Mouse (Mus musculus): Measurements from ENCODE around the gene Mrps23. TPM values are rescaled to one million over a fixed set of nuclear protein-coding genes. Genes with fewer than 3 reads are reported as not detected.

Gene Mrps23
- polyA plus RNA-seq, 1 experiment from 2014 or later = 59.4 TPM

DNA sequence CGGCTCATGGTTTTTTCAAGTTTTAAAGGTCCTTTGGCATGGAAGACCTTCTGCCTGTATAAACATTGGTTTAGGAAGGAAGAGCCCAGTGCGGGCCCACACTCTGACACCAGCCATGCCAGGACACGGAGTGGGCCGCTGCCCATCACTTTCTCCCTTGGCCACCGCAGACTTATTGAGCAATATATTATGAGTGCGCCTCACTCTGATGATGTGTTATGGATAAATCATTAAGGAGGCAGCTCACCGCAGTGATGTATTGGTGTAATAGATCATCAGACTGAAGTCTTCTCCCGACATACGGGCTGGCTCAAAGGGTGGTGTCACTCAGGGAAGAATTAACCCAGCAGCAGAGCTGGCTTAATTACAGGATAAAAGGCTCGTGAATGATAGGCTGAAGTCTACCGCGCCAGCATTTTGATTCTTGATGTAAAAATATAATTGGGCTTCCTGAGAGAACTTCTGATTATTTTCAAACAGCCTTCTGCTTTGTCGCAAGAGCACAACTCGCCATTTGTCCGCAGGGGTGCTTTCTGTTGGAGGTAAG lies 17.8 kb downstream of the Mrps23 start:
- no peaks in the 10 kb centered on the region for H3K4me1 ChIP-seq (ENCODE audit: control insufficient read depth, insufficient read depth, low read length)
- no peak for DNase-seq (ENCODE audit: low spot score)
- WGBS = 87% methylated on average over 15 of the region's 15 CpGs

DNA sequence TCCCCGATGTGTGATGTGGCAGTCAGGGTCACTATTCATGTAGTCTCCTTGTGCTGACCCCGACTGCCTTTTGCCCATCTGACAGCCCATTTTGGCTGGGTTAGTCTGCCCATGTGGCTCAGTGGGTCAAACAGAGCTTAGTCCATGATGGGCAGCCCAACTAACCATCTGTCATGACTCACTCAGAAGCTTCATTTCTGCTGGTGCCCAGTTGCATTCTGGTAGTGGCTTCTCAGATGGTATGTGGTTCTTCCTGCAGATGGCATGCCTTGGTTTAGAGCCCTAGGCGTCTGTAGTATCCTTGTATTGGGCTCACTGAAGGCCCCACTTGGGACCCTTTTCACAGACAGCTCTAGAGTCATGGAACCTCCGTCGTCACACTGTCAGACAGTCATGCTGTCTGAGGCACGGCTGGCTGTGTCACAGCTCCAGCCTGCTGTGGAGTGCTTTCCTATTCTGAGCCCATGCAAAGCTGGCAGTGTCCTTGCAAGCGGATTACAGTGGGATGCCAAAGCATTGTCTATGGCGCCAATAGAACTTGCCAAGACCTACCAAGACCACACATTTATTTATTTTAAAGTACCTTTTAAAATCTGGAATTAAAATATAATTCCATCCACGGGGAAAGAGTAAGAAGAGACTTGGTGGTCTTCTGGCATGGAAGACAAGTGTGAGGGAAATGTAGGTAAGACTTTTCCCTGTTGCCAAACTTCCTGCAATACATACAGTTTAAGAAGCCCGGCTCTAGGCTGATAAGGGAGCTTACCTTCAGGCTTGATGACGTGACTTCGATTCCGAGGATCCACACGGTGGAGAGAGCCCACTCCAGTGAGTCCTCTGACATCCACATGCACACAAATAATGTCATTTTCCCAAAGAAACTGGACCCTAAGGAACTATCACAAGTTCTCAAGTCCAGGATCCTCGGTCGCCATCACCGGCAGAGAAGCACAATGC lies 23.1 kb downstream of the Mrps23 start:
- H3K27ac ChIP-seq (replicated peaks; ENCODE audit: low read depth, low read length) = no peak overlapping the region
- ATAC-seq (ENCODE audit: low read depth) (no peak), DNase-seq (ENCODE audit: low spot score) (no peak)
- no peak overlapping the region for H3K4me2 ChIP-seq (ENCODE audit: low read depth, low read length)
- no peaks in the 10 kb centered on the region for H3K27me3 ChIP-seq (replicated peaks; ENCODE audit: control insufficient read depth, insufficient read depth, low read length)
- 90% methylated on average over 17 of the region's 17 CpGs for WGBS
- H3K4me3 ChIP-seq (ENCODE audit: low read depth, low read length) = no peak overlapping the region
- no peaks in the 10 kb centered on the region for H3K4me1 ChIP-seq (ENCODE audit: control insufficient read depth, insufficient read depth, low read length)
- H3K36me3 ChIP-seq (ENCODE audit: control insufficient read depth, insufficient read depth, low read length) = no peaks in the 10 kb centered on the region
- H3K9ac ChIP-seq (ENCODE audit: low read depth, low read length) = no peak overlapping the region
- H3K9me3 ChIP-seq (ENCODE audit: control insufficient read depth, low read length) = no peaks in the 10 kb centered on the region

More for the DNA sequence above, 17.8 kb downstream of the Mrps23 start:
- no peak overlapping the region for H3K4me2 ChIP-seq (ENCODE audit: low read depth, low read length)
- H3K36me3 ChIP-seq (ENCODE audit: control insufficient read depth, insufficient read depth, low read length) = no peaks in the 10 kb centered on the region
- ATAC-seq (ENCODE audit: low read depth) = no peak
- no peak overlapping the region for H3K9ac ChIP-seq (ENCODE audit: low read depth, low read length)
- no peak overlapping the region for H3K27ac ChIP-seq (replicated peaks; ENCODE audit: low read depth, low read length)
- no peaks in the 10 kb centered on the region for H3K27me3 ChIP-seq (replicated peaks; ENCODE audit: control insufficient read depth, insufficient read depth, low read length)
- H3K4me3 ChIP-seq (ENCODE audit: low read depth, low read length) = no peak overlapping the region
- no peaks in the 10 kb centered on the region for H3K9me3 ChIP-seq (ENCODE audit: control insufficient read depth, low read length)

DNA sequence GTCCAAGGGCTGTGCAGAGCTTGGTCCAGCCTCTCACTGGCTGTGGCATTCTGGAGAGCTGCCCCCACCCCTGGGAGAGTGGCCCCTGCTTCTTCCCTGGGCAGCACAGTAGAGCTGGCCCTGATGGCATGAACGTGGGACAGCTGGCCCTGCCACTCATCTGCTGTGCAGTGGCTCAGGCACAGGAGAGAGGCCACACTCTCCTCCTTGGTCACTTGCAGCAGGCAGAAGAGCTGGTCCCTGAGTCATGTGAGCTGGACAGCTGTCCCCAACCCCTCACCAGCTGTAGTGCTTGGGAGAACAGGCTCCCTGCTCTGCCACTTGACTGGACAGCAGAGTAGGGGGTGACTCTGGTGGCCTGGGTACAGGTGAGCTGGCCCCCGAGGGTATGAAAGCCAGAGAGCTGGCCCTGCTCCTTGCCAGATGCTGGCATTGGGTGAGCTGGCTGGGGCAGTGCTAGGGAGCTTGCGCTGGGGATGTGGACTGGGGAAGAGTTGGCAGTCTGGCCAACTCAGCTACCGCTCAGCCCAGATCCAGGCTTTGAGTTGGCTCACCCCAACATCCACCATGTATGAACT lies 27.1 kb downstream of the Mrps23 start:
- Histone ChIP-seq H3K9me3 (ENCODE audit: control insufficient read depth, low read length) (no peaks in the 10 kb centered on the region), H3K4me3 (ENCODE audit: low read depth, low read length) (no peak overlapping the region), H3K27ac (replicated peaks; ENCODE audit: low read depth, low read length) (no peak overlapping the region), H3K36me3 (ENCODE audit: control insufficient read depth, insufficient read depth, low read length) (no peaks in the 10 kb centered on the region), H3K4me2 (ENCODE audit: low read depth, low read length) (no peak overlapping the region), H3K27me3 (replicated peaks; ENCODE audit: control insufficient read depth, insufficient read depth, low read length) (no peaks in the 10 kb centered on the region), H3K9ac (ENCODE audit: low read depth, low read length) (no peak overlapping the region), H3K4me1 (ENCODE audit: control insufficient read depth, insufficient read depth, low read length) (peaks cover 31% of the 10 kb centered on the region)
- 72% methylated on average over 4 of the region's 4 CpGs for WGBS
- peak; percentile 30; the same call in 1 of the 2 replicates for ATAC-seq (ENCODE audit: low read depth)
- DNase-seq (ENCODE audit: low spot score) = peak; percentile 68

DNA sequence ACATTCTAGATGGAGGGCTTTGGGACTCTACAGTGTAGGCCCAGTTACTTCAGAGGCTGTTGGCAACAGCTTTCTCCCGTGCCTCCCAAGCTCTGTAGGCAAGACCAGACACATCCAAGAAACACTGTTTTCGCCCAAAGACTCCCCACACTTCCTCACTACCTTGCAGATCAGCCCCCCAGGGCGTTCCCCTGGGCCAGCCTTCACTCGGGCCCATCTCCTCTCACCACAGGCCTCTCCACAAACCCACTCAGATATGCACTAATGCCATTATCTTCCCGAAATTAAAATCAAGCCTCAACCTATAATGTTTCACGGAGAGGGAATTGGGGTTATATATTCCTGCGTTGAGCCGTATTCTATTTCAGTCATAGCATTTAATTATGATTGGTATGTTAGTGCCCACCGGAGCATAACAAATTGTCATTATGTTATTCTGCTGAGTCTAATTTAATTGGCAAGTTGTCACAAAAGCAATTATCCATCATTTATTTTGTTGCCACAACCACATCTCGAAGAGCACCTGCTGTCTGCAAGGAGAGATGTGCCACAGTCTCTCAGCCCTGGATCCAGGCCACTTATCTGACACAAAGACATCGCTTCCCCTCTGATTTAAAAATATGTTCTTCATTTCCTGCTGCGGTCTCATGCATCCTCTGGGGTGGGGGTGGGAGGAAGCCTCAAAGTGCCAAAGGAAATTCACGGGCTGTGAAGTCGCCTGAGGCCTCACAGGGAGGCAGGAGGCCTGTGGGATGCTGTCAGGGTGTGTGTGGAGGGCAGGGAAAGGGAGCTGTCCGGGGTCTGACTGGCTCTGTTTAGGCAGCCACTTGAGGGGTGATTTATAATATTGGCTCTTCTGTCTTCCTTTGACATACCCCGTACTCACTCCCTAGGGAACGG lies 29.6 kb downstream of the Mrps23 start:
- Histone ChIP-seq H3K4me3 (ENCODE audit: low read depth, low read length) (no peak overlapping the region), H3K4me1 (ENCODE audit: control insufficient read depth, insufficient read depth, low read length) (peaks cover 31% of the 10 kb centered on the region), H3K9ac (ENCODE audit: low read depth, low read length) (no peak overlapping the region), H3K36me3 (ENCODE audit: control insufficient read depth, insufficient read depth, low read length) (no peaks in the 10 kb centered on the region), H3K27ac (replicated peaks; ENCODE audit: low read depth, low read length) (no peak overlapping the region; the same call in 1 of the 2 replicates), H3K27me3 (replicated peaks; ENCODE audit: control insufficient read depth, insufficient read depth, low read length) (no peaks in the 10 kb centered on the region), H3K4me2 (ENCODE audit: low read depth, low read length) (no peak overlapping the region), H3K9me3 (ENCODE audit: control insufficient read depth, low read length) (no peaks in the 10 kb centered on the region)
- WGBS = 25% methylated on average over 17 of the region's 17 CpGs
- peak; percentile 80 for DNase-seq (ENCODE audit: low spot score)
- ATAC-seq (ENCODE audit: low read depth) = peak; percentile 71; the same call in 1 of the 2 replicates

DNA sequence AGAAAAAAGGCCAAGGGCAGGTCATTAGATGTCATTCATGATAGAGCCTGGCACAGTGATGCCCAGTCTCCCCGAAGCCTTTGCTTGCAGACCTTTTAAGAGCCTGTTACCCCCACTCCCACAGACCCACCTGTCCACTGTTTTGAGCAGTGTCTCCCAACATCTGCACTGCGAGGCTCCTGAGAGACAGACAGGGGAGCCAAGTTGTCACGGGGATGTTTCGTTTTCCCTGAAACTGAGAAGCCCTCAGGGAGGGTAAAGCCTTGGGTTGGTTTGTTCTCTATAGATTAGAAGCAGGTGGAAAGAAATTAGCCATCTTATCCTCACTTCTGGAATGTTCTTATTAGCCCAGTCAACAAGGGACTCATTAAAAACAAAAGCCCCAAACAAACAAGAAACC lies 30.6 kb downstream of the Mrps23 start:
- peak overlapping the region; percentile 34 for H3K4me2 ChIP-seq (ENCODE audit: low read depth, low read length)
- H3K27ac ChIP-seq (replicated peaks; ENCODE audit: low read depth, low read length) = no peak overlapping the region
- ATAC-seq (ENCODE audit: low read depth) = no peak

DNA sequence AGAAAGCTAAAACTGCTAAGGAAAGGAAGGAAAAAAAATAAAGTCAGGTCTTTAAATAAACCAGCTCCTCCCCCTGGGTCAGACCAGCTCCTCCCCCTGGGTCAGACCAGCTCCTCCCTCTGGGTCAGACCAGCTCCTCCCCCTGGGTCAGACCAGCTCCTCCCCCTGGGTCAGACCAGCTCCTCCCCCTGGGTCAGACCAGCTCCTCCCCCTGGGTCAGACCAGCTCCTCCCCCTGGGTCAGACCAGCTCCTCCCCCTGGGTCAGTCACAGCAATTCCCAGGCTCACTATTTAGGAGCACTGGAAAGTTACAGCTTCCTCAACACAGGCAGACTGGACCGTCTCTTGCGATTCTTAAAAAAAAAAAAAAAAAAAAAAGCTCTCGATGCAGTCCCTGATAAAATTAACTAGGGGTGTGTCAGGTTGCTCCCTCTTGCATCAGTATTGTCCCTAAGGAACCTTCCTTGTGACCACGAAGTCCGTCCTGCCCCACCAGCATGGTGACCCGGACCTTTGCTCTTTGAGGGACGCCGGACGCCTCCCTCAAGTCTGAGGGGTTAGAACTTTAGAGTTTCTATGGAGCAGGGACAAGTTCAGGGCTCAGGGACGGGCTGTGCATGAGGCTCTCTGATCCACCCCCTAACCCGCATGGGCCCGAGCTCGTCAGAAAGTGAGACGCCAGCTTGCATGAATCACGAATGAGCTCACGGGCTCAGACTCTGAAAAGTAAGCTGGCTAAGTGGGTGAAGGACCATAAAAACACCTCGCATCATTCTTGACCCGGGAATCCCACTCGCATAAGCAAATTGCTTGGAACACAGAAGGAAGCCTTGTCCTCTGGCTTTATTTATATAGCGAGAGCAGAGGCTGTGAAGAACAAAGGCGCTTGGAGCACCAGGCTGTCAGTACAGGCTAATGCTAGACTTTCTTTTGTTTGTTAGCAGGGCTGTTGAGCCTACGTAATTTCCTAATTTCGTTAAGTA lies 31.3 kb downstream of the Mrps23 start:
- 9% methylated on average over 23 of the region's 23 CpGs for WGBS
- Histone ChIP-seq H3K9me3 (ENCODE audit: control insufficient read depth, low read length) (no peaks in the 10 kb centered on the region), H3K27ac (replicated peaks; ENCODE audit: low read depth, low read length) (peak overlapping the region; percentile 57), H3K36me3 (ENCODE audit: control insufficient read depth, insufficient read depth, low read length) (no peaks in the 10 kb centered on the region), H3K4me3 (ENCODE audit: low read depth, low read length) (no peak overlapping the region), H3K9ac (ENCODE audit: low read depth, low read length) (peak overlapping the region; percentile 38; the same call in 1 of the 2 replicates), H3K27me3 (replicated peaks; ENCODE audit: control insufficient read depth, insufficient read depth, low read length) (no peaks in the 10 kb centered on the region), H3K4me1 (ENCODE audit: control insufficient read depth, insufficient read depth, low read length) (peaks cover 33% of the 10 kb centered on the region), H3K4me2 (ENCODE audit: low read depth, low read length) (peak overlapping the region; percentile 34)
- DNase-seq (ENCODE audit: low spot score) (peak; percentile 69), ATAC-seq (ENCODE audit: low read depth) (0 out of 2 replicates have a peak, but pooled peaks have one; percentile 8)

More for the DNA sequence above, 30.6 kb downstream of the Mrps23 start:
- Histone ChIP-seq H3K27me3 (replicated peaks; ENCODE audit: control insufficient read depth, insufficient read depth, low read length) (no peaks in the 10 kb centered on the region), H3K36me3 (ENCODE audit: control insufficient read depth, insufficient read depth, low read length) (no peaks in the 10 kb centered on the region), H3K9ac (ENCODE audit: low read depth, low read length) (no peak overlapping the region), H3K9me3 (ENCODE audit: control insufficient read depth, low read length) (no peaks in the 10 kb centered on the region), H3K4me3 (ENCODE audit: low read depth, low read length) (no peak overlapping the region), H3K4me1 (ENCODE audit: control insufficient read depth, insufficient read depth, low read length) (peaks cover 31% of the 10 kb centered on the region)
- DNase-seq (ENCODE audit: low spot score) = peak; percentile 61
- 16% methylated on average over 4 of the region's 4 CpGs for WGBS

DNA sequence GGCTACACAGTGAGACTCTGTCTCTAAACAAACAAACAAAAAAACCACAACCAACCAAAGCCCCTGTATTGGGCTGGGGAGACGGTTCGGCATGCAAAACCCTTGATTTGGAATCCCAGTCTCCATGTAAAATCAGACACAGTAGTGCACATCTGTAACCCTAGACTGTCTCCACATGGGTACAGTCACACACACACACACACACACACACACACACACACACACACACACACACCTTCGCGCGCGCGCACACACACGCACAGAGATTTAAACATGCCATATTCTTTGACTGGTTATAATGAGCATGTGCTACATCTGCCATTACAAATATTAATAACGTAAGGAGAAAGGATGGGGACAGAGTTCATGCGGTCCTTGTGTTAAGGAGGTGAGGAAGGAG lies 36.1 kb downstream of the Mrps23 start:
- WGBS = 78% methylated on average over 10 of the region's 10 CpGs
- Histone ChIP-seq H3K27ac (replicated peaks; ENCODE audit: low read depth, low read length) (0 out of 2 replicates have a peak overlapping the region, but pooled peaks have one; percentile 13), H3K4me1 (ENCODE audit: control insufficient read depth, insufficient read depth, low read length) (peaks cover 24% of the 10 kb centered on the region), H3K4me2 (ENCODE audit: low read depth, low read length) (no peak overlapping the region), H3K9ac (ENCODE audit: low read depth, low read length) (no peak overlapping the region), H3K27me3 (replicated peaks; ENCODE audit: control insufficient read depth, insufficient read depth, low read length) (no peaks in the 10 kb centered on the region), H3K36me3 (ENCODE audit: control insufficient read depth, insufficient read depth, low read length) (no peaks in the 10 kb centered on the region), H3K9me3 (ENCODE audit: control insufficient read depth, low read length) (no peaks in the 10 kb centered on the region), H3K4me3 (ENCODE audit: low read depth, low read length) (no peak overlapping the region)
- DNase-seq (ENCODE audit: low spot score) (no peak), ATAC-seq (ENCODE audit: low read depth) (no peak)

Measured in embryonic facial prominence, embryonic 14.5 days (tissue).